Mouse (Mus musculus) megakaryocyte, adult 5-6 weeks (primary cell): ENCODE data around the gene Slc35f4. TPM values are rescaled to one million over a fixed set of nuclear protein-coding genes. Genes with fewer than 3 reads are reported as not detected.
"Not testable (repeated sequence)": the region's sequence is repeated elsewhere in the genome, so short reads cannot be mapped to it uniquely, and the experiment has no call there.

Experiments
- ATAC-seq: 2 replicates; pipeline ENCODE4 v1.8.0; 2016; ENCODE audit warnings: mild to moderate bottlenecking, inconsistent platforms; ENCODE audit not compliant: poor library complexity, severe bottlenecking
- total RNA-seq, 2 experiments: library from RNA; stranded (forward) in 1 of 2; stranded (reverse) in 1 of 2; fragments of 153-499, 151-499 nt in 1 of 2; fragments of 221-1000, 200-1000 nt in 1 of 2; gene quantifications; 2 replicates each; pipeline versions ENCODE4 v1.2.3 to v1.2.4; 2015 to 2017

Slc35f4 gene
- total RNA-seq, 2 experiments from 2014 or later, result not detected

GRCm38 (mm10) chr14:49283784-49284655 is 241.8 kb downstream of the Slc35f4 start:
- no peak for ATAC-seq

DNA sequence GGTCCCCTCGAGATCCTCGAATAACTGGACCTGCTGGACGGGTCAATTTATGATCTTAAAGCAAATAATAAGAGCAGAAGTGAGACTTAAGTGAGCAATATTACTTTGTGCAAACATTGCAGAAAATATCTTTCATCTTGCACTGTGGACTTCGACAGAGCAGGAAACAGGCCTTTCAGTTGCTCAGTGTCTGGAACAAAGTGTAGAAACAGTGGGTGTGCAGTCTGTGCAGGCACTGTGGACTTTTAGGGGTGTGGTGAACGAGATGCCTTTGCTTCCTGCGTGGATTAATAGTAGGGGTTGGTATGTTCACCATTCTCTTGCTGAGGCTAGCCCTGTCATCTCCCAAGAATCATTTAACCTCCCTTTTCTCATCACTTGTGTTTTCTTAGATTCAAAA is 247.0 kb downstream of the Slc35f4 start:
- ATAC-seq, result no peak

DNA sequence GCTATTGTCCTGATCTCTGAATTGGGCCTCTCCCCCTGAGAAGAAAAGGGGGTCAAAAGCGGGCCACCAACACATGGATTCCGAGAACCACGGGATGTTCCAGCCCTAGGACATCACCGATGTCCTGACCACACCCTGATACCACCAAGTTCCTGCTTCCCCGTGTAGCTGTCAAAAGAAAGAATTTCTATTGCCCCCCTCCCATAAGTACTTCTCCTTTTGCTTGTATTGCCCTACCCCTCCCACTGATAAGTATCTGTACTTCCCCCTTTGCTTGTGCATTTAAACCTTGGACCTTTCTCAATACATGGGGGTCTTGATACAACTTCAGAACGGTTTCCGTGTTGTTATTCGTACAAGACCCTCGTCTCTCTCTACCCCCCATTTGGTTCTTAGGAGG is 247.4 kb downstream of the Slc35f4 start:
- ATAC-seq, result not testable (repeated sequence)

DNA sequence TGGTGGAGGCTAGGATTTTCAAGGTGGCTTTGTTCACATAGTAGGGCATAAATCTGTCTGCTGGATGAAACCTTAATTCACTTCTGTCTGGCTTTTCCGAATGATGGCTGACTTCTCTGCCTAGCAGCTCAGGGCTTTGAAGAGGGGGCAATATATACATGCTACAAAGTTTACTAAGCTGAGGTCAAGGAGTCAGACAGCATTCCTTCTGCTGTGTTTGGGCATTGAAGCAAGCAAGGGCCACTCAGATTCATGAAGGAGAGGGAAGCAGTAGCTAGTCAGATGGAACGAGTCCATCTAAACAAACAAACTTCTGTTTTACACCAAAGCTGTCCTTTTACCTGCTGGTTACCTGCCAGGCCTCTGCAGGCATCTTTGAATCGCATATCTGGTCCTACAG is 248.2 kb downstream of the Slc35f4 start:
- no peak for ATAC-seq

GRCm38 (mm10) chr14:49275376-49275775 is 250.5 kb downstream of the Slc35f4 start:
- ATAC-seq, result no peak

DNA sequence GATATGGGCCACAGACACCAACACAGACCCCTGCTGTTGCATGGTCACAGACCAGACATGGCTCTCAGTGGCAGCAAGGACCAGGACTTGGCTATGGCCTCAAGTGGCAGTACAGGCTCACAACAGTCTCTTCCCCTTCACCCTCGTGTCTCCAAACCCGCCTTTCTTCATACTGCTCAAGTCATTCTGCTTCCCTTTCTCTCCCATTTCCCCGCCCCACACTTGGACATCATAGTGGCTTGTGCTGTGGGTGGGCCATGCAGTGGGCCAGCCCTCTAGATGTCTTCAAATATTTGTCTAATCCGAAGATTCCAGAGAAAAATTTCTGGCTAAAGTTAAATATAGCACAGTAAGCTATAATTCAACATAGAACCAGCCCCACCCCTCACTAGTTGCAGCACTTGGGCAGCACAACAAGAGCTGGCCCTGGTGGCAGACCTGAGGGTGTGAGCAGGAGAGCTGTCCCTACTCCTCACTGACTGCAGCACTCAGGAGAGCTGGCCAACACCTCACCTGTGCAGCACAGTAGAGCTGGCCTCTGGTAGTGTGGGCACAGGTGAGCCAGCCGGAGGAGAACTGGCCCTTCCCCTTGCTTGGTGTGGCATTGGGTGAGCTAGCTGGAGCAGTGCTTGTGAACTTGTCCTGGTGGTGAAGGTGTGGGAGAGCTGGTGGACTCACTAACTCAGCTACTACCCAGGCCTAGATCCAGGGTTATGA is 260.4 kb downstream of the Slc35f4 start:
- ATAC-seq, result no peak
